Mouse (Mus musculus): ENCODE results near the gene Secisbp2l.
A peak's percentile ranks its signal among the peaks of the same experiment; 100 is the strongest.

Secisbp2l gene

DNA sequence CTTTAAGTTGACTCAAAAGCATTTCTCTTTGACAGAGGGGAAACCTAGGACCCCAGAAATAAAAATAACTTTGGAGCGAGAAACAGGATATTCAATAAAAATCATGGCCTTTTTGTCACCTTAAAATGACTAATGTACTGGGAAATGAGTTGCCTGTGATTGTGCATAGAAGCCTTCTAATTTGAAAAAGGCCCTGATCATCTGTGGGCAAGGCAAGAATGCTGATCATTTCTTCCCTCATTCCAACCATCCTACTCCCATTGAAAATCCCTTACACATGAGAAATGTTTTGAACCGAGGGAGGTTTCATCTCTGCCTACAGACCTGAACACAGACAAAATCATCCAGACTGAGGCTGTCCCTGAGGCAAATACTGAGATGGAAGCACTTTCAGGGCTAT lies 79.8 kb downstream of the Secisbp2l start:
- DNase-seq, result no peak

DNA sequence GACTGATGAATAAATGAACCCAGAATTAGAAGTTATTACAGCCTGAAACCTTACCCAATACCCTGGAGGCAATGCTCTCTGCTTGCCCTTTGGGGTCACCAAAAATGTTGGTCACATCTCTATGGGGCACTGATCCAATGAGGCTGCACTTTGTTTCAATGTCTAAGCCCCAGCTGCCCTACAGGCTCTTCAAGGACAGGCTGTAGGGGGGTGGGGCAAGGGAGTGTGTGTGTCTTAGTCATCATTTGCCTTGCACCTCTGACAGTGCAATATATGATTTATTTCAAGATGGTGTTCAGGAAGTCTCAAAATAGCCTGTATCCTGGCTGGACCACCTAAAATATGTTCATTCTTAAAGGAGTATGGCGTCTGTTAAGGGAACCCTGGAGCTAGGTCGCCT lies 81.1 kb downstream of the Secisbp2l start:
- no peak for DNase-seq

DNA sequence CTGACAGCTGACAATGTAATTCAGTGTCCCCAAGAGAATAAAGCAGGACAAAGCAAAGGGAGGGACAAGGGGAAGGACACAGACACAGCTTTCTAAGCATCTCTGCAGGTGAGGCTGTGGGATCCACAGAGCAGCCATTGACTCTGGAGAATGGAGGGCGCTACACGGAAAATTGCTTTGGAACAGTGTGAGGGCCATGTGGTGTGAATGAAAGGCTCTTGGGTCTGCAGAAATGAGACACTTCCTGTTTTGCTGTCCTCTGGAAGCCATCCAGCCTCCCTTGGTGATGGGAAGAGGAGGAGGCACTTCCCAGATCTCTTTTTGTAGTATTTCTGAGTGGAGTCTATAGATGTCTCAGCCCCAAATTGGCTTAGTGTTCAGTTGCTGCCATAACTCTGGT lies 86.5 kb downstream of the Secisbp2l start:
- peak; percentile 9 for DNase-seq

DNA sequence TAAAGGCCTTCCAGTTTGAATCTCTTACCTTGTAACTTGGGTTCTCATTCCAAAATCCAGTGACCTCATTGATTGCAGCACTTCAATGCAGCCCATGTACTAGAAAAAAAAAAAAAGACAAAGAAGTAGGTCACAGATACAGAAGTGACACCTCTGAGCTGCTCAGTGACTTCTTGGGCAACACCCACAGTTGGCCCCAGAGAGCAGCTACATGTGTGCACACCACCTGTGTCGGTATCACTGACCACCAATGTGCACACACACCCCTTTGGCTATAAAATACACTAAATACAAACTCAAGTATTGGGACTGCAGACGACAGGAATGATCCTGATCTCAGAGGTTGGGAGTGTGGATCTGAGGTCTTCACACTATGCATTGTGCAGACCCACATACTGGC lies 87.9 kb downstream of the Secisbp2l start:
- DNase-seq, result no peak

DNA sequence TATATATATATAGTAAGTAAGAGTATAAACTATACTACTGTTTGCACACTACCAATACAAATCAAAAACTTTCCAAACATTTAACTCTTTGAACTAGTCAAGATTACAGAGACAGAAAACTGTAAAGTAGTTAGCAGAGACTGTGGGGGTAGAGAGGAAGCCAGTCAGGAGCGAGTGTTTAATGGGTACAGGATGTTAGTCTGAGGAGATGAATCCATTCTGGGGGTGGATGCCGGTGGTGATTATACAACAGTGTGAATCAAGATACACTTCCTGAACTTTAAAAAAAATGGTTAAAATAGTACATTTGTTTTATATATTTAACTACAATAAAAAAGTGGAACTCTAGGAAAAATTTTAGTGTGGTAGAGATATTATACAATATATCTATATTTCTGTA lies 90.7 kb downstream of the Secisbp2l start:
- no peak for DNase-seq

All from kidney, adult 11 months (tissue).